Comparison of ENCODE assay signal across 8 mouse cellular contexts in genomic region chr4:57904638-57905037, GRCm38 (mm10). TPM values are rescaled to one million over a fixed set of nuclear protein-coding genes. Genes with fewer than 3 reads are reported as not detected.
DNase-seq lines count a peak whose midpoint lies in the region; ATAC-seq and TF ChIP-seq lines count a peak whose summit lies in the region.

No protein-coding gene starts in this region.

- ATAC-seq in megakaryocyte, adult 5-6 weeks (ENCODE audit: poor library complexity, severe bottlenecking), result no peak
- ATAC-seq in forebrain, embryonic 15.5 days (replicated peaks), result peak; percentile 46

- 22% methylated on average over 9 of the region's 9 CpGs for WGBS in forebrain, embryonic 15.5 days
- 21% methylated on average over 9 of the region's 9 CpGs for WGBS in small intestine, adult 2 months

- peaks cover 34% of the 10 kb centered on the region for H3K27me3 ChIP-seq in megakaryocyte, embryonic 14.5 days (replicated peaks)
- H3K27me3 ChIP-seq in forebrain, embryonic 15.5 days, result no peaks in the 10 kb centered on the region
- H3K27me3 ChIP-seq in small intestine, adult 2 months (ENCODE audit: control insufficient read depth, insufficient read depth, low read length), result no peaks in the 10 kb centered on the region

- no peak overlapping the region for H3K27ac ChIP-seq in forebrain, embryonic 15.5 days (replicated peaks)
- H3K27ac ChIP-seq in small intestine, adult 2 months (ENCODE audit: insufficient read depth, low read depth, low read length), result no peak overlapping the region

- intact Hi-C loops in gastrocnemius, postnatal 14 days (cut with DNase I; ENCODE audit: low total_unique reads), result loop anchor here (10.0 kb wide), 1 partner anchor 350 kb away; no protein-coding TSS in a partner anchor

- H3K9ac ChIP-seq in forebrain, embryonic 15.5 days (replicated peaks), result no peak overlapping the region

- no peak overlapping the region for H3K4me2 ChIP-seq in forebrain, embryonic 15.5 days (replicated peaks)

- no peaks in the 10 kb centered on the region for H3K9me3 ChIP-seq in megakaryocyte, embryonic 14.5 days
- H3K9me3 ChIP-seq in forebrain, embryonic 15.5 days, result no peaks in the 10 kb centered on the region

- DNase-seq in kidney, postnatal 10 days, result peak; percentile 60
- DNase-seq in gastrocnemius, postnatal 14 days, result no peak
- DNase-seq in embryo, embryonic 11 days, result no peak
- DNase-seq in left cerebral cortex, adult 18-20 months (ENCODE audit: low spot score in 2 of 2), result no peak

- TF ChIP-seq CTCF in small intestine, adult 2 months (IDR thresholded peaks at IDR 0.05; ENCODE audit: extremely low read depth, insufficient read length, insufficient replicate concordance, low read depth, low read length), result no peak

- H3K4me1 ChIP-seq in megakaryocyte, embryonic 14.5 days, result peaks cover 14% of the 10 kb centered on the region
- no peaks in the 10 kb centered on the region for H3K4me1 ChIP-seq in forebrain, embryonic 15.5 days
- peaks cover 2% of the 10 kb centered on the region; the same call in 1 of the 2 replicates for H3K4me1 ChIP-seq in small intestine, adult 2 months (ENCODE audit: control insufficient read depth, insufficient read depth, insufficient read length, low read length)

- H3K36me3 ChIP-seq in megakaryocyte, embryonic 14.5 days (replicated peaks; ENCODE audit: low read length), result no peaks in the 10 kb centered on the region
- no peaks in the 10 kb centered on the region for H3K36me3 ChIP-seq in forebrain, embryonic 15.5 days
- H3K36me3 ChIP-seq in small intestine, adult 2 months (ENCODE audit: control insufficient read depth, insufficient read depth, low read length), result peaks cover 4% of the 10 kb centered on the region; the same call in 1 of the 2 replicates

- no peak for TF ChIP-seq POLR2A in small intestine, adult 2 months (IDR thresholded peaks at IDR 0.05; ENCODE audit: low read depth, low read length)

- H3K4me3 ChIP-seq in megakaryocyte, embryonic 14.5 days (replicated peaks), result peak overlapping the region; percentile 77
- H3K4me3 ChIP-seq in forebrain, embryonic 15.5 days, result no peak overlapping the region
- H3K4me3 ChIP-seq in small intestine, adult 2 months (ENCODE audit: low read depth, low read length), result peak overlapping the region; percentile 36; the same call in 1 of the 2 replicates

RNA-seq across cellular contexts. Expression of gene D630039A03Rik, which starts 11.5 kb away (rescaled TPM):
- not detected in 2 replicates for polyA plus RNA-seq in megakaryocyte, embryonic 14.5 days (2012; ENCODE audit: insufficient read depth, low replicate concordance)
- total RNA-seq in megakaryocyte, adult 5-6 weeks (2015), result 0.27 TPM in 1 of 2 replicates, not detected in the other
- not detected in 2 replicates for total RNA-seq in megakaryocyte, adult 5-6 weeks (2017)
- not detected in 2 replicates for polyA plus RNA-seq in forebrain, embryonic 15.5 days (2015; fragmentation: Nextera tagmentation; extraction: Ambion mirVana)
- polyA plus RNA-seq in small intestine, adult 2 months (2012; rRNA removed), result 3.2 and 13.4 TPM in 2 replicates
- total RNA-seq in gastrocnemius, postnatal 14 days (2021), result not detected
- under 1 TPM in 1 of 2 experiments, not detected in 1; 0.21 TPM for total RNA-seq in left cerebral cortex, adult 18-20 months (2021)

RNA-seq across cellular contexts. Expression of gene Txn1, which starts 51.6 kb away (rescaled TPM):
- polyA plus RNA-seq in megakaryocyte, embryonic 14.5 days (2012; ENCODE audit: insufficient read depth, low replicate concordance), result 8.1 and 23.7 TPM in 2 replicates
- 434 and 449 TPM in 2 replicates for total RNA-seq in megakaryocyte, adult 5-6 weeks (2015)
- total RNA-seq in megakaryocyte, adult 5-6 weeks (2017), result 184 and 195 TPM in 2 replicates
- 285 and 307 TPM in 2 replicates for polyA plus RNA-seq in forebrain, embryonic 15.5 days (2015; fragmentation: Nextera tagmentation; extraction: Ambion mirVana)
- 67.4 and 181 TPM in 2 replicates for polyA plus RNA-seq in small intestine, adult 2 months (2012; rRNA removed)
- 10 to 100 TPM; 86.5 to 87.4 TPM for total RNA-seq in gastrocnemius, postnatal 14 days (2021)
- 100 to 1,000 TPM in 1 of 2 experiments, 10 to 100 TPM in 1; 98.3 to 104 TPM for total RNA-seq in left cerebral cortex, adult 18-20 months (2021)
